ENCODE assay signal across 15 mouse cellular contexts in the genomic region with DNA sequence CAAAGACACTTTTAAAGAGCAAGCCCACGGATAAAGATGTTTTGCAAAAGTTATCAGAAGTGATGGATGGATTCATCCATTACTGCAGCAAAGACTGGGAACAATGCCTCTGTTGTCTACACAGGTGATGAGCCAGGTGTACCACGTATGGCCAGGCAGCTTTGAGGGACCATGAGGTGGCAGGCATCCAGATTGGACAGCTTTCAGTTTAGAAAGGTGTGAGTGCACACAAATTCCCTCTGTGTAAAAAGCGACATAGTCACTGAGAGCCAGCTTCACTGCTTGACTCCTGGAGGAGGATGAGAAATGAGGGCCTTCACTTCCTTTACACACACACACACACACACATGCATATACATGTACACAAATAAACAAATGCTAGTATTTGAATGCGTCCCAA.
"Had no signal": no experiment of that assay in that cellular context is flagged by ENCODE, and none has a peak within 500 bp of the region (broad histone marks: within the 10 kb centered on the region; RNA-seq: fewer than 3 reads in every experiment).

No protein-coding gene starts in this region.

- ATAC-seq: midbrain, embryonic 13.5 days had no signal

- H3K27ac ChIP-seq: kidney, postnatal 0 days; limb, embryonic 13.5 days; liver, embryonic 14.5 days; midbrain, embryonic 13.5 days; neural tube, embryonic 12.5 days had no signal

- H3K9me3 ChIP-seq: limb, embryonic 13.5 days; neural tube, embryonic 12.5 days had no signal

- H3K4me2 ChIP-seq: limb, embryonic 13.5 days; midbrain, embryonic 13.5 days; neural tube, embryonic 12.5 days had no signal

- H3K27me3 ChIP-seq: limb, embryonic 13.5 days; midbrain, embryonic 13.5 days; neural tube, embryonic 12.5 days had no signal

- DNase-seq: kidney, adult 8-10 months; kidney, postnatal 36 days; layer of hippocampus, adult 9-11 months; layer of hippocampus, postnatal 36 days; lung, adult 18-20 months; right cerebral cortex, postnatal 4 days; spleen, adult 18-20 months; thymus, adult 18-20 months; thymus, postnatal 14 days had no signal

- H3K4me1 ChIP-seq: limb, embryonic 13.5 days; midbrain, embryonic 13.5 days; neural tube, embryonic 12.5 days had no signal

- H3K9ac ChIP-seq: limb, embryonic 13.5 days; liver, embryonic 14.5 days; midbrain, embryonic 13.5 days; neural tube, embryonic 12.5 days had no signal

- H3K4me3 ChIP-seq: limb, embryonic 13.5 days; midbrain, embryonic 13.5 days; myocyte; neural tube, embryonic 12.5 days had no signal
